Mouse (Mus musculus): Measurements from ENCODE around the gene Pdzd4. TPM values are rescaled to one million over a fixed set of nuclear protein-coding genes. Genes with fewer than 3 reads are reported as not detected.

Gene Pdzd4
- total and polyA plus RNA-seq, 2 experiments = 0.09 to 0.16 TPM

GRCm38 (mm10) chrX:73864692-73865091 lies 39.9 kb upstream of the Pdzd4 start:
- WGBS = 49% methylated on average over 3 of the region's 3 CpGs
- Histone ChIP-seq H3K36me3 (ENCODE audit: control insufficient read depth, insufficient read depth, low read length) (no peaks in the 10 kb centered on the region), H3K9ac (ENCODE audit: low read depth, low read length) (no peak overlapping the region), H3K4me3 (ENCODE audit: insufficient read depth, low read depth, low read length) (no peak overlapping the region), H3K4me1 (ENCODE audit: control insufficient read depth, insufficient read depth, low read length) (no peaks in the 10 kb centered on the region; the same call in none of the 2 replicates), H3K79me2 (ENCODE audit: control insufficient read depth, insufficient read depth, low read length) (no peaks in the 10 kb centered on the region), H3K27ac (replicated peaks; ENCODE audit: insufficient read depth, low read depth, low read length) (no peak overlapping the region), H3K27me3 (ENCODE audit: control insufficient read depth, insufficient read depth, low read length) (no peaks in the 10 kb centered on the region)
- no peak for DNase-seq (ENCODE audit: extremely low read depth, low read depth, low spot score)
- no peak for TF ChIP-seq POLR2A (IDR thresholded peaks at IDR 0.05; ENCODE audit: extremely low read depth, insufficient read depth, low read length)
- no peak for TF ChIP-seq CTCF (IDR thresholded peaks at IDR 0.05; ENCODE audit: low read depth, low read length)

- 68% methylated on average over 3 of the region's 3 CpGs for whole genome bisulfite sequencing
- TF ChIP-seq CTCF (IDR thresholded peaks at IDR 0.05; ENCODE audit: low read depth, low read length) (no peak), POLR2A (IDR thresholded peaks at IDR 0.05; ENCODE audit: extremely low read depth, insufficient read depth, low read length) (no peak)
Measured at GRCm38 (mm10) chrX:73855087-73855408, 30.3 kb upstream of the Pdzd4 start.

GRCm38 (mm10) chrX:73854326-73855086 lies 29.7 kb upstream of the Pdzd4 start:
- WGBS = 84% methylated on average over 9 of the region's 9 CpGs
- no peaks in the 10 kb centered on the region for H3K27me3 ChIP-seq (ENCODE audit: control insufficient read depth, insufficient read depth, low read length)

More at GRCm38 (mm10) chrX:73855087-73855408, 30.3 kb upstream of the Pdzd4 start:
- no peaks in the 10 kb centered on the region for H3K36me3 ChIP-seq (ENCODE audit: control insufficient read depth, insufficient read depth, low read length)
- H3K79me2 ChIP-seq (ENCODE audit: control insufficient read depth, insufficient read depth, low read length) = no peaks in the 10 kb centered on the region
- no peak overlapping the region for H3K9ac ChIP-seq (ENCODE audit: low read depth, low read length)
- no peaks in the 10 kb centered on the region for H3K4me1 ChIP-seq (ENCODE audit: control insufficient read depth, insufficient read depth, low read length)
- DNase-seq (ENCODE audit: extremely low read depth, low read depth, low spot score) = no peak
- H3K27me3 ChIP-seq (ENCODE audit: control insufficient read depth, insufficient read depth, low read length) = no peaks in the 10 kb centered on the region
- H3K4me3 ChIP-seq (ENCODE audit: insufficient read depth, low read depth, low read length) = no peak overlapping the region
- no peak overlapping the region for H3K27ac ChIP-seq (replicated peaks; ENCODE audit: insufficient read depth, low read depth, low read length)

DNA sequence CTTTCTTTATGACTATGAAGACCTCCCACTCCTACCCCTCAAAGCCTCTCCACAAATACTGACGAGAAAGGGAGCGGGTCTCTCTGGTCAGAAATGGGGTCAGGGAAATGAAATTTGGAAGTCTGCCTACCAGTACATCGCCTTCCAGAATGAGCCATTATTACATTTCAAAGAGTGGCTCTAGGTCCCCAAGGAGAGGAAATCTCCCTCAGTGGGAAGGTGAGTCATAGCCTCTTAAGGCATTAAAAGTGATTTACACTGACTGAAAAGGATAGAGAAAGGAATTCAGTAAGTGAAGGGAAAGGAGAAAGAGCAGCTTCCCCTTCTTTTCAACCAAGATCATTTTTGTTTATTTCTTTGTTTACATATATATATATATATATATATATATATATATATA lies 11.9 kb upstream of the Pdzd4 start:
- Histone ChIP-seq H3K36me3 (ENCODE audit: control insufficient read depth, insufficient read depth, low read length) (no peaks in the 10 kb centered on the region), H3K9ac (ENCODE audit: low read depth, low read length) (no peak overlapping the region), H3K27me3 (ENCODE audit: control insufficient read depth, insufficient read depth, low read length) (no peaks in the 10 kb centered on the region), H3K4me1 (ENCODE audit: control insufficient read depth, insufficient read depth, low read length) (no peaks in the 10 kb centered on the region), H3K79me2 (ENCODE audit: control insufficient read depth, insufficient read depth, low read length) (no peaks in the 10 kb centered on the region), H3K27ac (replicated peaks; ENCODE audit: insufficient read depth, low read depth, low read length) (no peak overlapping the region), H3K4me3 (ENCODE audit: insufficient read depth, low read depth, low read length) (no peak overlapping the region)
- no peak for DNase-seq (ENCODE audit: extremely low read depth, low read depth, low spot score)
- 86% methylated on average over 3 of the region's 3 CpGs for WGBS
- TF ChIP-seq CTCF (IDR thresholded peaks at IDR 0.05; ENCODE audit: low read depth, low read length) = no peak
- no peak for TF ChIP-seq POLR2A (IDR thresholded peaks at IDR 0.05; ENCODE audit: extremely low read depth, insufficient read depth, low read length)

More at GRCm38 (mm10) chrX:73854326-73855086, 29.7 kb upstream of the Pdzd4 start:
- Histone ChIP-seq H3K4me1 (ENCODE audit: control insufficient read depth, insufficient read depth, low read length) (no peaks in the 10 kb centered on the region), H3K4me3 (ENCODE audit: insufficient read depth, low read depth, low read length) (no peak overlapping the region), H3K27ac (replicated peaks; ENCODE audit: insufficient read depth, low read depth, low read length) (no peak overlapping the region), H3K36me3 (ENCODE audit: control insufficient read depth, insufficient read depth, low read length) (no peaks in the 10 kb centered on the region), H3K79me2 (ENCODE audit: control insufficient read depth, insufficient read depth, low read length) (no peaks in the 10 kb centered on the region), H3K9ac (ENCODE audit: low read depth, low read length) (no peak overlapping the region)
- TF ChIP-seq CTCF (IDR thresholded peaks at IDR 0.05; ENCODE audit: low read depth, low read length) (no peak), POLR2A (IDR thresholded peaks at IDR 0.05; ENCODE audit: extremely low read depth, insufficient read depth, low read length) (no peak)
- DNase-seq (ENCODE audit: extremely low read depth, low read depth, low spot score) = no peak

DNA sequence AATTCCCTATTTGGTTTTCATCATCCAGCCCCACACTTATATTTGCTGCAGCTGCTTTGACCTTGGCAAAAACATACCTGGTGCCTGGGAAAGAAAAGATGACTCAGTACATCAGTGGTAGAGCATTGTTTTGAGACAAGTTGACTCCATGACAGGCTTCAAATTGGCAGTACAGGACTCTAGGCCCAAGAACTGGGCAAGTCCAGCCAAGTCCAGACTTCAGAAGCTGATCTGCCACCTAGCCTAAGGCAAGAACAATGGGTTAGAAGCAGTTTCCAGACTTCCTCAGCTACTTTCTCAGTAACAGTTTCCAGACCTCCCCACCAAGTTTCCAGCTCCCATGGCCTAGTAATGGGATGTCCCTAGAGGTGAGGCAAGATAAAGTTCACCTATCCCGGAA lies 11.0 kb upstream of the Pdzd4 start:
- TF ChIP-seq CTCF (IDR thresholded peaks at IDR 0.05; ENCODE audit: low read depth, low read length) (no peak), POLR2A (IDR thresholded peaks at IDR 0.05; ENCODE audit: extremely low read depth, insufficient read depth, low read length) (no peak)
- 88% methylated on average over 1 of the region's 1 CpGs for WGBS

GRCm38 (mm10) chrX:73823747-73824146 lies 1.0 kb downstream of the Pdzd4 start:
- no peak overlapping the region for H3K27ac ChIP-seq (replicated peaks; ENCODE audit: insufficient read depth, low read depth, low read length)
- peaks cover 6% of the 10 kb centered on the region; the same call in 1 of the 2 replicates for H3K27me3 ChIP-seq (ENCODE audit: control insufficient read depth, insufficient read depth, low read length)
- H3K4me3 ChIP-seq (ENCODE audit: insufficient read depth, low read depth, low read length) = no peak overlapping the region
- no peaks in the 10 kb centered on the region for H3K79me2 ChIP-seq (ENCODE audit: control insufficient read depth, insufficient read depth, low read length)
- H3K36me3 ChIP-seq (ENCODE audit: control insufficient read depth, insufficient read depth, low read length) = no peaks in the 10 kb centered on the region
- DNase-seq (ENCODE audit: extremely low read depth, low read depth, low spot score) = no peak
- TF ChIP-seq CTCF (IDR thresholded peaks at IDR 0.05; ENCODE audit: low read depth, low read length) = no peak
- TF ChIP-seq POLR2A (IDR thresholded peaks at IDR 0.05; ENCODE audit: extremely low read depth, insufficient read depth, low read length) = no peak
- 3% methylated on average over 17 of the region's 17 CpGs for WGBS
- no peaks in the 10 kb centered on the region for H3K4me1 ChIP-seq (ENCODE audit: control insufficient read depth, insufficient read depth, low read length)
- no peak overlapping the region for H3K9ac ChIP-seq (ENCODE audit: low read depth, low read length)

More for the DNA sequence above, 11.0 kb upstream of the Pdzd4 start:
- Histone ChIP-seq H3K27me3 (ENCODE audit: control insufficient read depth, insufficient read depth, low read length) (no peaks in the 10 kb centered on the region), H3K36me3 (ENCODE audit: control insufficient read depth, insufficient read depth, low read length) (no peaks in the 10 kb centered on the region), H3K9ac (ENCODE audit: low read depth, low read length) (no peak overlapping the region), H3K4me3 (ENCODE audit: insufficient read depth, low read depth, low read length) (no peak overlapping the region), H3K4me1 (ENCODE audit: control insufficient read depth, insufficient read depth, low read length) (no peaks in the 10 kb centered on the region), H3K79me2 (ENCODE audit: control insufficient read depth, insufficient read depth, low read length) (no peaks in the 10 kb centered on the region), H3K27ac (replicated peaks; ENCODE audit: insufficient read depth, low read depth, low read length) (no peak overlapping the region)
- no peak for DNase-seq (ENCODE audit: extremely low read depth, low read depth, low spot score)

All from liver, adult 2 months (tissue).